Mouse (Mus musculus) limb, embryonic 14.5 days (tissue): ENCODE data around the gene Shf. TPM values are rescaled to one million over a fixed set of nuclear protein-coding genes. Genes with fewer than 3 reads are reported as not detected.

Experiments used
- ATAC-seq: fragments of 200-750 bp; cut with Nextera tagmentation; 2 replicates; pipeline ENCODE4 v1.8.0; 2017; ENCODE audit warnings: low read depth, moderate number of reproducible peaks, moderate TSS enrichment; ENCODE audit not compliant: low FRiP score
- DNase-seq: peaks from one replicate; pipeline ENCODE4 v3.0.0-alpha.2; 2015; ENCODE audit warnings: low spot score
- H3K27ac ChIP-seq: fragments of 300-500 bp; sonication (generic); replicated peaks from 2 replicates; pipeline ENCODE4 v1.5.1; 2014; ENCODE audit warnings: low read depth, mild to moderate bottlenecking, low read length, moderate library complexity, mixed read lengths
- H3K27me3 ChIP-seq: fragments of 300-500 bp; sonication (generic); 2 replicates; pipeline ENCODE4 v1.6.1; 2014; ENCODE audit warnings: low read length, mixed read lengths; ENCODE audit not compliant: control insufficient read depth, insufficient read depth
- H3K36me3 ChIP-seq: fragments of 300-500 bp; sonication (generic); 2 replicates; pipeline ENCODE4 v1.6.1; 2014; ENCODE audit warnings: mild to moderate bottlenecking, low read length, moderate library complexity, mixed read lengths; ENCODE audit not compliant: control insufficient read depth, insufficient read depth
- H3K4me1 ChIP-seq: fragments of 300-500 bp; sonication (generic); 2 replicates; pipeline ENCODE4 v1.6.1; 2014; ENCODE audit warnings: antibody characterized with exemption, low read length, mixed read lengths; ENCODE audit not compliant: control insufficient read depth, insufficient read depth
- H3K4me2 ChIP-seq: fragments of 300-500 bp; sonication (generic); replicated peaks from 2 replicates; pipeline ENCODE4 v1.6.1; 2014; ENCODE audit warnings: low read depth, mild to moderate bottlenecking, low read length, moderate library complexity; ENCODE audit not compliant: severe bottlenecking
- H3K4me3 ChIP-seq: fragments of 300-500 bp; sonication (generic); replicated peaks from 2 replicates; pipeline ENCODE4 v1.5.1; 2014; ENCODE audit warnings: low read length
- H3K9ac ChIP-seq: fragments of 300-500 bp; sonication (generic); 2 replicates; pipeline ENCODE4 v1.6.1; 2014; ENCODE audit warnings: mild to moderate bottlenecking, low read depth, low read length, moderate library complexity; ENCODE audit not compliant: severe bottlenecking
- H3K9me3 ChIP-seq: fragments of 300-500 bp; sonication (generic); 2 replicates; pipeline ENCODE4 v1.6.1; 2016; ENCODE audit warnings: low read length; ENCODE audit not compliant: control insufficient read depth
- POLR2A ChIP-seq: fragments of 200-500 bp; IDR thresholded peaks from 2 replicates; pipeline ENCODE4 v1.8.0; 2012; ENCODE audit warnings: inconsistent platforms, mild to moderate bottlenecking, moderate library complexity, borderline replicate concordance; ENCODE audit not compliant: insufficient read depth, insufficient read length; ENCODE audit errors: extremely low read depth
- WGBS: fragments of 180-500 bp; shearing (Covaris S2); extraction: QIAGEN DNeasy Blood & Tissue Kit; methylation state at CpG from one replicate; pipeline ENCODE4 v1.1.7; 2014; 5-methylcytosine and 5-hydroxymethylcytosine counted together
- polyA plus RNA-seq, 2 experiments: library from polyadenylated mRNA; depleted of rRNA in 1 of 2; stranded (reverse) in 1 of 2; unstranded in 1 of 2; fragments of >200 nt; fragmentation: Nextera tagmentation in 1 of 2; extraction: Ambion mirVana in 1 of 2; gene quantifications; 2 replicates each; pipeline versions ENCODE4 v1.2.1 to v1.2.3; 2012 to 2014

Shf gene
- polyA plus RNA-seq, 2 experiments: 6.5 to 34.2 TPM

DNA sequence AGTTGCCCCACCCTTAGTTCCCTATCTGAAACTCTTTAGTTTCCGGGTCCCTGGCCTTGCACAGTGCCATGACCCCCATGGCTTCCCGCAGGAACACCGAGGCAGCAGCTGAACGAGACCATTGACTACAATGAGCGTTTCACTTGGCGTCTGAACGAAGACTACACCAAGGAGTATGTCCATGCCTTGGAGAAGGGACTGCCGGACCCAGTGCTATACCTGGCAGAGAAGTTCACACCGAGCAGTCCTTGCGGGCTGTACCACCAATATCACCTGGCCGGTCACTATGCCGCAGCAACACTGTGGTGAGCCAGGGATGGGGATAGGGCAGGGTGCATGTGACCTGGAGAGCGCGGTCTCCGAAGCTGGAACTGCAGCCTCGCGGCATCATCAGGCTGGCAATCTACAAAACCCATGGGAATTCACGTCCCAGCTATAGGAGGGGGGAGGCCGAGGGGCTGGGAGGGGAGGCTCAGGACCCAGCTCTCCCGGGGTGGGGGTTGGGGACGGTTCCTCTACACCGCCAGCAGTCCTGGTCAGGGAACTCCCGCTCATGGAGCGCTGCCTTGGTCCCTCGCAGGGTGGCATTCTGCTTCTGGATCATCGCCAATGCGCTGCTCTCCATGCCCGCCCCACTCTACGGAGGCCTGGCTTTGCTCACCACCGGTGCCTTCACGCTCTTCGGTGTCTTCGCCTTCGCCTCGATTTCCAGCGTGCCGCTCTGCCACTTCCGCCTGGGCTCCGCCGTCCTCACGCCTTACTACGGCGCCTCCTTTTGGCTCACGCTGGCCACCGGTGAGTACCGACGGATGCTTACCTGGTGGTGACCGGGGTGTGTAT lies 67.7 kb downstream of the Shf start:
- WGBS: 1% methylated on average over 43 of the region's 48 CpGs
- TF ChIP-seq POLR2A: no peak
- Histone ChIP-seq H3K4me3 (peak overlapping the region; percentile 35), H3K36me3 (no peaks in the 10 kb centered on the region), H3K4me1 (peaks cover 21% of the 10 kb centered on the region), H3K27me3 (peaks cover 88% of the 10 kb centered on the region), H3K9me3 (no peaks in the 10 kb centered on the region), H3K4me2 (peak overlapping the region; percentile 60), H3K27ac (no peak overlapping the region), H3K9ac (peak overlapping the region; percentile 38; the same call in 1 of the 2 replicates)
- DNase-seq (no peak), ATAC-seq (no peak)

DNA sequence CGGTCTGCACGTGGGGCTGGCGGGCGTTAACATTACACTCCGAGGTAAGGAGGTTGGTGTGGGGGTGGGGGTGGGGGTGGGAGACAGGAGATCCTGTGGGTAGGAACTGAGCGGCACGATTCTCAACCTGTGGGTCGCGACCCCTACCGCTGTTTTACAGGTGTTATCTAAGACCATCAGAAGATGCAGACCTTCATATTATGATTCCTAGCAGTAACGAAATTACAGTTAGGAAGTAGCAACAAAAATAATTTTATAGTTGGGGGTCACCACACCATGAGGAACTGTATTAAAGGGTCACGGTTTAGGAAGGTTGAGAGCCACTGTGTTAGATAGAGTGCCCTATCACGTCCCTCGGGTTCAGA lies 68.3 kb downstream of the Shf start:
- peaks cover 21% of the 10 kb centered on the region for H3K4me1 ChIP-seq
- no peaks in the 10 kb centered on the region for H3K9me3 ChIP-seq
- no peak for DNase-seq
- H3K9ac ChIP-seq: no peak overlapping the region
- WGBS: 10% methylated on average over 14 of the region's 14 CpGs
- H3K36me3 ChIP-seq: no peaks in the 10 kb centered on the region
- no peak overlapping the region for H3K4me2 ChIP-seq
- ATAC-seq: no peak
- TF ChIP-seq POLR2A: no peak
- H3K27ac ChIP-seq: no peak overlapping the region
- peaks cover 90% of the 10 kb centered on the region for H3K27me3 ChIP-seq
- H3K4me3 ChIP-seq: peak overlapping the region; percentile 35; the same call in 1 of the 2 replicates

DNA sequence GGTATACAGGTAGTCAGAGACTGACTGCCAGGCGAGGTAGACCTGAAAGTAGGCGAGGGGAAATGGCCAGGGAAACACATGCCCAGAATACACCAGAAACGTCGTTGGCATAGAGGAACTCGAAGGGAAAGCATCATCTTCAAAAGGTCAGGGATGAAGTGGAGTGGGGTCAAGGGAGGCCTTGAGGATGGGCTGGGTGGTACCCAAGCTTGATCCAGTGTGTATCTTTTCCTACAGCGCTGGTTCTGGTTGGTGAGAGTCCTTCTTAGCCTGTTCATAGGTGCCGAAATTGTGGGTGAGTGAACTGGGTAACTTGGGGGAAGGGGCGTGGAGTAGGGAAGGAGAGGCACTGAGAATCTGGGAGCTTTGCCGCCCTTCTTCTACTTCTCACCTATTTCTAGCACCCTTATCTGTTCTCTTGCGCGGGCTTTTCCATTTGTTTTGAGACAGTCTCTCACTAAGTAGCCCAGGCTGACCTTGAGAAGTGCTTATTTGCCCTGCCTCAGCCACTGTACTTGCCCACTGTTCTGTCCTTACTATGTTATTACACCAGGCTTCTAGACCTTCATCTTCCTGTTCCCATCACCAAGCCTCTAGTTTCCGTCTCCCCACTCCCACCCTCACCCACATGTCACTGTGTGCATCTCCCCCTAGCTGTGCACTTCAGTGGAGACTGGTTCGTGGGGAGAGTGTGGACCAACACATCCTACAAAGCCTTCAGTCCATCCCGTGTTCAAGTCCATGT lies 68.9 kb downstream of the Shf start:
- DNase-seq (no peak), ATAC-seq (no peak)
- H3K9me3 ChIP-seq: no peaks in the 10 kb centered on the region
- no peak overlapping the region for H3K4me3 ChIP-seq
- H3K27me3 ChIP-seq: peaks cover 90% of the 10 kb centered on the region
- H3K4me1 ChIP-seq: peaks cover 21% of the 10 kb centered on the region
- no peak overlapping the region for H3K27ac ChIP-seq
- WGBS: 13% methylated on average over 14 of the region's 14 CpGs
- no peak for TF ChIP-seq POLR2A
- no peak overlapping the region for H3K9ac ChIP-seq
- H3K36me3 ChIP-seq: no peaks in the 10 kb centered on the region
- H3K4me2 ChIP-seq: no peak overlapping the region

Other genes starting within 250 kb of the Shf start
- gene B2m, start 221.5 kb downstream of the Shf start, polyA plus RNA-seq (2012; rRNA removed): 125 and 145 TPM in 2 replicates
- 298 and 308 TPM in 2 replicates for gene B2m, start 221.5 kb downstream of the Shf start, polyA plus RNA-seq (2014; fragmentation: Nextera tagmentation; extraction: Ambion mirVana)
- gene Trim69, start 208.5 kb downstream of the Shf start, polyA plus RNA-seq (2012; rRNA removed): 0.08 and 0.17 TPM in 2 replicates
- not detected in 2 replicates for gene Trim69, start 208.5 kb downstream of the Shf start, polyA plus RNA-seq (2014; fragmentation: Nextera tagmentation; extraction: Ambion mirVana)
- gene Patl2, start 183.0 kb downstream of the Shf start, polyA plus RNA-seq (2012; rRNA removed): 0.03 and 0.04 TPM in 2 replicates
- gene Patl2, start 183.0 kb downstream of the Shf start, polyA plus RNA-seq (2014; fragmentation: Nextera tagmentation; extraction: Ambion mirVana): 0.17 TPM in 1 of 2 replicates, not detected in the other
- gene Terb2, start 182.9 kb downstream of the Shf start, polyA plus RNA-seq (2012; rRNA removed): not detected in 2 replicates
- gene Terb2, start 182.9 kb downstream of the Shf start, polyA plus RNA-seq (2014; fragmentation: Nextera tagmentation; extraction: Ambion mirVana): not detected in 2 replicates
- 14.8 and 17.6 TPM in 2 replicates for gene Sord, start 134.4 kb downstream of the Shf start, polyA plus RNA-seq (2012; rRNA removed)
- 30.8 and 38.9 TPM in 2 replicates for gene Sord, start 134.4 kb downstream of the Shf start, polyA plus RNA-seq (2014; fragmentation: Nextera tagmentation; extraction: Ambion mirVana)
- gene Duox2, start 70.7 kb downstream of the Shf start, polyA plus RNA-seq (2012; rRNA removed): 0.16 and 0.27 TPM in 2 replicates
- gene Duox2, start 70.7 kb downstream of the Shf start, polyA plus RNA-seq (2014; fragmentation: Nextera tagmentation; extraction: Ambion mirVana): 0.08 and 0.54 TPM in 2 replicates
- 0.41 and 0.61 TPM in 2 replicates for gene Duoxa2, start 70.3 kb downstream of the Shf start, polyA plus RNA-seq (2012; rRNA removed)
- 0.18 and 0.72 TPM in 2 replicates for gene Duoxa2, start 70.3 kb downstream of the Shf start, polyA plus RNA-seq (2014; fragmentation: Nextera tagmentation; extraction: Ambion mirVana)
- gene Duoxa1, start 55.4 kb downstream of the Shf start, polyA plus RNA-seq (2012; rRNA removed): 6.9 and 9.1 TPM in 2 replicates
- 7.9 and 10.3 TPM in 2 replicates for gene Duoxa1, start 55.4 kb downstream of the Shf start, polyA plus RNA-seq (2014; fragmentation: Nextera tagmentation; extraction: Ambion mirVana)
- gene Duox1, start 53.5 kb downstream of the Shf start, polyA plus RNA-seq (2012; rRNA removed): 1.2 and 1.5 TPM in 2 replicates
- 1.2 and 1.6 TPM in 2 replicates for gene Duox1, start 53.5 kb downstream of the Shf start, polyA plus RNA-seq (2014; fragmentation: Nextera tagmentation; extraction: Ambion mirVana)
- gene Slc28a2, start 57.3 kb upstream of the Shf start, polyA plus RNA-seq (2012; rRNA removed): 1.0 and 1.4 TPM in 2 replicates
- gene Slc28a2, start 57.3 kb upstream of the Shf start, polyA plus RNA-seq (2014; fragmentation: Nextera tagmentation; extraction: Ambion mirVana): 0.50 and 0.78 TPM in 2 replicates
- not detected in 2 replicates for gene Gm14085, start 115.8 kb upstream of the Shf start, polyA plus RNA-seq (2012; rRNA removed)
- not detected in 2 replicates for gene Gm14085, start 115.8 kb upstream of the Shf start, polyA plus RNA-seq (2014; fragmentation: Nextera tagmentation; extraction: Ambion mirVana)
- 29.4 and 35.6 TPM in 2 replicates for gene Gatm, start 242.1 kb upstream of the Shf start, polyA plus RNA-seq (2012; rRNA removed)
- 40.1 and 54.5 TPM in 2 replicates for gene Gatm, start 242.1 kb upstream of the Shf start, polyA plus RNA-seq (2014; fragmentation: Nextera tagmentation; extraction: Ambion mirVana)